Mouse (Mus musculus): ENCODE measurements around the gene Patl2. TPM values are rescaled to one million over a fixed set of nuclear protein-coding genes. Genes with fewer than 3 reads are reported as not detected.

The Patl2 gene
- polyA plus RNA-seq, 1 experiment from 2014 or later = not detected

DNA sequence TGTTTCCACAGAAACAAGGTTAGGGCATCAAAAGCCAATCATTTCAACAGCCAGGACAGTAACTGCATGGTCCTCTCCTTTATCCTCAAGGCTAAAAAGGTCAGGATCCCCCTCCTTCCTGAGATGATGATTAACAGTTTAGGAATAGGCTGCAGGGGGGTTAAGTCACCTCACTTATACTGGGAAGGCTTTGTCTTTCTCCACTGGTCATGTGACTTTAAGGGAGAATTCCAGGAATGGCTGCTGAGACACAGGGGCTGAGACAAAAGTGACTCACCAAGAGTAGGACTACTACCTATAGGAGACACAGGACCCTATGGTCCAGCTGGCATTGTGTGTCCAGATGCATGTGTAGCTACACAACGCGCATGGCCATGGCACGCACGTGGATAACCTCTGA is 58.4 kb downstream of the Patl2 start:
- Histone ChIP-seq H3K36me3 (ENCODE audit: control insufficient read depth, insufficient read depth, low read length) (no peaks in the 10 kb centered on the region), H3K4me2 (ENCODE audit: low read length) (no peak overlapping the region), H3K9ac (ENCODE audit: low read length) (no peak overlapping the region), H3K27ac (replicated peaks in 1 of 2; ENCODE audit: control insufficient read depth in 1 of 2, insufficient read depth in 1 of 2, low read depth in 2 of 2, low read length in 2 of 2) (no peak overlapping the region), H3K4me1 (ENCODE audit: control insufficient read depth in 2 of 2, insufficient read depth in 2 of 2, low read length in 2 of 2) (peaks cover 4 to 7% of the 10 kb centered on the region in 2 experiments; a peak in 3 of 4 replicates), H3K27me3 (ENCODE audit: control insufficient read depth, insufficient read depth, low read length) (no peaks in the 10 kb centered on the region), H3K4me3 (ENCODE audit: control insufficient read depth in 1 of 2, insufficient read depth in 1 of 2, low read depth in 1 of 2, low read length in 2 of 2) (no peak overlapping the region), H3K9me3 (ENCODE audit: control insufficient read depth, low read length) (no peaks in the 10 kb centered on the region)
- no peak for ATAC-seq (ENCODE audit: insufficient number of reproducible peaks, insufficient read depth, low FRiP score, low read depth)
- 90% methylated on average over 4 of the region's 4 CpGs for WGBS

DNA sequence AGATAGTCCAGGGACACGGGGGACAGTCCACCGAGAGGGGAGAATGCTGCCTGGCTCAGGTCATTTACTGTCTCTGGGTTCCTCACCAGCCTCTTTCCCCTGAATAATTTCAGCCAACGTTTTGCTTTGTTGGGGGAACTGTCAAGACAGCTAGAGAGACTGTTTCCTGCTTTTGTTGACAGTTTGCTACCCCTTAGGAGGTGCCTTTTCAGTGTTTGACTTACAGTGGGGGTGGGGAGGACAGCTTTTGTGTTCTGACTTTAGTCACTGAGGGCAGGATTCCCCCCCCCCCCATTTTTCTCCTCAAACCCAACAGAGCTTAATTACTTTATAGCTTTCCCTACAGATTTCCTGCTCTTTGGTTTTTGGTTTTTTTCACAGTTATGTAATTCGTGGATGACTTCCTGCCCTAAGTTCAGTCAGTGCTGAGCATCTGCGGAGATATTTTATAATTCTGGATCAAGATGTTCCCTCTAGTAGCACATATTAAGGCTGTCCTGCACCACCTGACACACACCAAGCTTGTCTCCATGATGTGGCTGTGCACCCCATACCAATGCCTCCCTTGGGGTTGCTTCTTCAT is 59.1 kb downstream of the Patl2 start:
- H3K27ac ChIP-seq (replicated peaks in 1 of 2; ENCODE audit: control insufficient read depth in 1 of 2, insufficient read depth in 1 of 2, low read depth in 2 of 2, low read length in 2 of 2) = no peak overlapping the region
- H3K9ac ChIP-seq (ENCODE audit: low read length) = no peak overlapping the region
- peaks cover 4 to 7% of the 10 kb centered on the region in 2 experiments; a peak in 3 of 4 replicates for H3K4me1 ChIP-seq (ENCODE audit: control insufficient read depth in 2 of 2, insufficient read depth in 2 of 2, low read length in 2 of 2)
- ATAC-seq (ENCODE audit: insufficient number of reproducible peaks, insufficient read depth, low FRiP score, low read depth) = no peak
- WGBS = 57% methylated on average over 5 of the region's 5 CpGs
- no peak overlapping the region for H3K4me3 ChIP-seq (ENCODE audit: control insufficient read depth in 1 of 2, insufficient read depth in 1 of 2, low read depth in 1 of 2, low read length in 2 of 2)
- no peak overlapping the region for H3K4me2 ChIP-seq (ENCODE audit: low read length)
- no peaks in the 10 kb centered on the region for H3K9me3 ChIP-seq (ENCODE audit: control insufficient read depth, low read length)
- H3K36me3 ChIP-seq (ENCODE audit: control insufficient read depth, insufficient read depth, low read length) = no peaks in the 10 kb centered on the region
- H3K27me3 ChIP-seq (ENCODE audit: control insufficient read depth, insufficient read depth, low read length) = no peaks in the 10 kb centered on the region

DNA sequence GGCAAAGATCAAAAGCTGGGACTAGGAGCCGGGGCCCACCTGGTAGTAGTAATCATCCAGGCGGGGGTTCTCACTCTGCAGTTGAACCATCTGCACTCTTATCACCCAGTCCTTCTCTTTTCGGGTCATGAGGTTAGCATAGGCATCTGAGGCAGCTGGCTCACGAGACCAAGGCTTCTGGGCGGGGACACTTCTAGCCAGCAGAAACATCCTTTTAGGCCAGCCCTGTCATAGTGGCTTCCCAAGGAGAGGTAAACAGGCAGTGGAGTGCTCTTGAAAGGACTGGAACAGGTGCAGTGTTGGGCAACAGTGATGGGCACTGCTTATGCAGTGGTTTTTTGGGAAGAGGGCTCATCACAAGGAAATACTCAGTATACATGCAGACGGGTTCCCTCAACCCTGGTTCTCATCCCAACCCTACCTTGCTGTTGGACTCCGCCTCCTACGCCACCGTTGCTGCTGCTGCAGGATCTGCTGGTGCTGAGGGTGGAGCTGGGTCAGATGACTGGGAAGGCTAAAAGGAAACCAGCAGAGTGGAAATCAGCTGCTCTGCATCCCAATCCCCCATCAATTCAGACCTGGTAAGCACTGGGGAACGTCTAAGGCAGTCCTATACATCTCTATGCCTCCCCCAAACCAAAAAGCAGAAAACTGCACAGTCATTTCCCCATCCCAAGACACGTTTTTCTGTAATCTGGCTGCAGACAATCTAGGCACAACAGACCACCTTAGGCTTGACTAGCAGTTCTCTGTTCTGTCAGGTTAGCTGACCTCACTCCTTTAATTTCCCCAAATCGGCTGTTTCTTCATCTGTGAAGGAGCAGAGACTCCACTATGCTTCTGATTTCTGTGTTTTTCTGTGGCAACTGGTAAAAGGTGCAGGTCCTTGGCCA is 60.1 kb downstream of the Patl2 start:
- Histone ChIP-seq H3K36me3 (ENCODE audit: control insufficient read depth, insufficient read depth, low read length) (no peaks in the 10 kb centered on the region), H3K27ac (replicated peaks in 1 of 2; ENCODE audit: control insufficient read depth in 1 of 2, insufficient read depth in 1 of 2, low read depth in 2 of 2, low read length in 2 of 2) (no peak overlapping the region), H3K4me1 (ENCODE audit: control insufficient read depth in 2 of 2, insufficient read depth in 2 of 2, low read length in 2 of 2) (peaks cover 4 to 7% of the 10 kb centered on the region in 2 experiments; a peak in 3 of 4 replicates), H3K9me3 (ENCODE audit: control insufficient read depth, low read length) (no peaks in the 10 kb centered on the region), H3K9ac (ENCODE audit: low read length) (no peak overlapping the region), H3K4me2 (ENCODE audit: low read length) (no peak overlapping the region), H3K27me3 (ENCODE audit: control insufficient read depth, insufficient read depth, low read length) (no peaks in the 10 kb centered on the region), H3K4me3 (ENCODE audit: control insufficient read depth in 1 of 2, insufficient read depth in 1 of 2, low read depth in 1 of 2, low read length in 2 of 2) (no peak overlapping the region)
- WGBS = 39% methylated on average over 12 of the region's 12 CpGs
- no peak for ATAC-seq (ENCODE audit: insufficient number of reproducible peaks, insufficient read depth, low FRiP score, low read depth)

DNA sequence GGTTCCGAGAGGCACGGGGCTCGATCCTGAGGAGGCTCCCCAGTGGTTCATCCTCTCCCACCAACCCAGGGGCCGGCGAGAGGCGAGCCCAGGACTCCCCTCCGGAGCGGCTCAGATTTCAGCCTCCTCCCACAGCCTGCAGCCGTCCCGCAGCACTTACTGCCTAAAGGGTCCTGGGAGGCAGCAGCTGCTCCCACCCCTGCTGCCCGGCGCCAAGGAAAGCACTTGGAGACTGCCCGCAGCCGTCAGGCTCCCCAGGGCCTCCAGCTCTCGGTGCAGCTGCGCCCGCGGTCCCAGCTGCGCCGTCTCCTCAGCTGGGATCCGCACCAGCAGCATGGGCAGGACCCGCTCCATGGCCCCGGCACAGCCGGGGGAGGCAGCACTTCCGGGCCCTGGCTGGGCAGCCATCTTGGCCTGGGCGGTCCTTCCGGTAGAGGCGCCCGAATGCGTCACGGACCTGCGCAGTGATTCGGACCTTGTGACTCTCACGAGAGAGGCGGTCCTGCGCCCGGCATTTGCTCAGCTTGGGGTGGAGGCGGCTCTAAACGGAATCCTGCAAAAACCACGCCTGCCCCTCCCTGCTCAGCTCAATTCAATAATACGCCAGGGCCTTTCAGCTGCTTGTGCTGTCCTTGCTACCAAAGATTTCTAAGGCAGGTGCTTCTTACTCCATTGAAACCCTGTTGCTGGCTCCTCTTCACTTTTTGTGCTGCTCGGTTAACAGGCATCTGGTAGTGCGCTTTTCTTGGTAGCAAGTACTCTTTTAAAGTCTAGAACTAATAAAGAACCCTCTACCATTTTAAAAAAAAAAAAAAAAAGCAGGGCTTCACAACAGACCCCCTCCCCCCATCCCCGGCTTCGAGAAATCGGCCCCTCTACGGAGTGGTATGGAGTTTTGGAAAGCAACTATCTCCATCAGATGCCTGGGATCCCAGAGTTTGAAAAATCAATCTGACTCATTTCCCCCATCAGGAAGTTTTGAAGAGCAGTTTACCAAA is 67.7 kb downstream of the Patl2 start, which contains the start of gene Spg11:
Gene Spg11 (minus strand): TSS at position 426 of the 998 bp plus-strand sequence.
- Histone ChIP-seq H3K4me2 (ENCODE audit: low read length) (peak within 1 kb of the TSS; percentile 67), H3K4me1 (ENCODE audit: control insufficient read depth in 2 of 2, insufficient read depth in 2 of 2, low read length in 2 of 2) (peaks cover 0 to 9% of the 10 kb centered on the region in 2 experiments; a peak in 2 of 4 replicates), H3K9me3 (ENCODE audit: control insufficient read depth, low read length) (no peaks in the 10 kb centered on the region), H3K9ac (ENCODE audit: low read length) (peak within 1 kb of the TSS; percentile 85), H3K4me3 (ENCODE audit: control insufficient read depth in 1 of 2, insufficient read depth in 1 of 2, low read depth in 1 of 2, low read length in 2 of 2) (peak within 1 kb of the TSS; percentile 66 to 80), H3K27ac (replicated peaks in 1 of 2; ENCODE audit: control insufficient read depth in 1 of 2, insufficient read depth in 1 of 2, low read depth in 2 of 2, low read length in 2 of 2) (peak within 1 kb of the TSS; percentile 90 to 96), H3K27me3 (ENCODE audit: control insufficient read depth, insufficient read depth, low read length) (no peaks in the 10 kb centered on the region), H3K36me3 (ENCODE audit: control insufficient read depth, insufficient read depth, low read length) (peaks cover 14% of the 10 kb centered on the region)
- WGBS = under 1% methylated on average over 47 of the region's 47 CpGs
- ATAC-seq (ENCODE audit: insufficient number of reproducible peaks, insufficient read depth, low FRiP score, low read depth) = peak; percentile 99

DNA sequence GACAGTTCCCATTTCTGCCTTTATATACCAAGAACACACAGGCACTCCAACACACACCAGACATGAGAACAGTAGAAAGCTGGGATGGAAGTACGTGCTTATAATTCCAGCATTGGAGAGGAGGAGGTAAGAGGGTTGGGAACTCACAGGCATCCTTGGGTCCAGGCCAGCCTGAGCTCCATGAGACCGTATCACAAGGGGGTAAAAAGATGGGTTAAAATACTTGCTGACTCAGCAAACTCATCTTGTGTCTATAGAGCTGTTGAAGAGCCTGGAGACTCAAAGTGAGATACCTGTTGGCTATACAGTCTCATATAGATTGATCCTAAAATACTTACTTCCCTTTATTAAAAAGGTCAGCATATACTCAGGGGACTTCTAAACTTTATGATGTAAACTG is 69.1 kb downstream of the Patl2 start:
- peaks cover 0 to 9% of the 10 kb centered on the region in 2 experiments; a peak in 2 of 4 replicates for H3K4me1 ChIP-seq (ENCODE audit: control insufficient read depth in 2 of 2, insufficient read depth in 2 of 2, low read length in 2 of 2)
- no peaks in the 10 kb centered on the region for H3K9me3 ChIP-seq (ENCODE audit: control insufficient read depth, low read length)
- no peak overlapping the region for H3K9ac ChIP-seq (ENCODE audit: low read length)
- peak overlapping the region; percentile 67; the same call in 1 of the 2 replicates for H3K4me2 ChIP-seq (ENCODE audit: low read length)
- peaks cover 21% of the 10 kb centered on the region for H3K36me3 ChIP-seq (ENCODE audit: control insufficient read depth, insufficient read depth, low read length)
- ATAC-seq (ENCODE audit: insufficient number of reproducible peaks, insufficient read depth, low FRiP score, low read depth) = no peak
- H3K27ac ChIP-seq (replicated peaks in 1 of 2; ENCODE audit: control insufficient read depth in 1 of 2, insufficient read depth in 1 of 2, low read depth in 2 of 2, low read length in 2 of 2) = no peak overlapping the region
- H3K27me3 ChIP-seq (ENCODE audit: control insufficient read depth, insufficient read depth, low read length) = no peaks in the 10 kb centered on the region
- WGBS = 94% methylated on average over 2 of the region's 2 CpGs
- no peak overlapping the region for H3K4me3 ChIP-seq (ENCODE audit: control insufficient read depth in 1 of 2, insufficient read depth in 1 of 2, low read depth in 1 of 2, low read length in 2 of 2)

DNA sequence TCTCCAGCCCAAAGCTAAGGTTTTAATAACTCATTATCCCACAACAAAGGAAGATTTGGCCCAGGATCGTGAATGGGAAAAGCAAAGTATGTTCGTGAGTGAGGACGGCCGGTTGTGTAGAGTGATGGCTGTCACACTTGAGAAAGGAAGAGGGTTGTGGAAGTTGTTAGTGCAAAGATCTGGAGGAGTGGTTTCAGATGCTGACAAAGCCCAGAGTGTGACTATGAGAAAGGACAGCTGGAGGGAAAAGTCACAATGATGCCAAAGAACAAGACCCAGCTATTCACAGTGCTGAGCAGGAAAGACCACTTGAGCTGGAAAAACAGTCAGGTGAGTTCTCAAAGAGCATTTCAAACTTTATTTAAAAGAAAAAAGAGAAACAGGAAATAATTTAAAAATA is 76.3 kb downstream of the Patl2 start:
- H3K4me3 ChIP-seq (ENCODE audit: control insufficient read depth in 1 of 2, insufficient read depth in 1 of 2, low read depth in 1 of 2, low read length in 2 of 2) = no peak overlapping the region
- no peaks in the 10 kb centered on the region for H3K4me1 ChIP-seq (ENCODE audit: control insufficient read depth in 2 of 2, insufficient read depth in 2 of 2, low read length in 2 of 2)
- no peak overlapping the region for H3K27ac ChIP-seq (replicated peaks in 1 of 2; ENCODE audit: control insufficient read depth in 1 of 2, insufficient read depth in 1 of 2, low read depth in 2 of 2, low read length in 2 of 2)
- no peak overlapping the region for H3K9ac ChIP-seq (ENCODE audit: low read length)
- H3K9me3 ChIP-seq (ENCODE audit: control insufficient read depth, low read length) = no peaks in the 10 kb centered on the region
- no peak overlapping the region for H3K4me2 ChIP-seq (ENCODE audit: low read length)
- WGBS = 59% methylated on average over 4 of the region's 4 CpGs
- no peak for ATAC-seq (ENCODE audit: insufficient number of reproducible peaks, insufficient read depth, low FRiP score, low read depth)
- H3K27me3 ChIP-seq (ENCODE audit: control insufficient read depth, insufficient read depth, low read length) = no peaks in the 10 kb centered on the region
- H3K36me3 ChIP-seq (ENCODE audit: control insufficient read depth, insufficient read depth, low read length) = peaks cover 63% of the 10 kb centered on the region

DNA sequence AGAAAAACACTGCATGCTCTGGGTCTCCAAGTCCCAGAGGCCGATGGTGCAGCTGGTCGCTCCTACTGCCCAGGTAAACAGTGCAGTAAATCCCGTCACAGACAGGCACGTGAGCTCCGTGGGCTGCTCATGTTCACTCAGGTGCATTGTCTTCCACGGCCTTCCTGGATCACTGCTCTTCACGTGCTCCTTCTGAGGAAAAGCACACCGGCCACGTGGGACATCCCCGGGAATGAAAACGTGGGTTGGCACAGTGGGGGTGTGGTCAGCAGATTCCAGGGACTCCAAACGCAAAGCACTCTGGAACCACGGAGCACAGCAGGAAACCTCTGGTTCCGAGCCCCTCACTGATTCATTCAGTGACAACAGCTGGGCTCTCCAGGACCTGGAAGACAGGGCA is 77.9 kb downstream of the Patl2 start:
- 81% methylated on average over 14 of the region's 14 CpGs for WGBS
- Histone ChIP-seq H3K4me2 (ENCODE audit: low read length) (no peak overlapping the region), H3K4me1 (ENCODE audit: control insufficient read depth in 2 of 2, insufficient read depth in 2 of 2, low read length in 2 of 2) (no peaks in the 10 kb centered on the region), H3K36me3 (ENCODE audit: control insufficient read depth, insufficient read depth, low read length) (peaks cover 57% of the 10 kb centered on the region), H3K27me3 (ENCODE audit: control insufficient read depth, insufficient read depth, low read length) (no peaks in the 10 kb centered on the region), H3K4me3 (ENCODE audit: control insufficient read depth in 1 of 2, insufficient read depth in 1 of 2, low read depth in 1 of 2, low read length in 2 of 2) (no peak overlapping the region), H3K27ac (replicated peaks in 1 of 2; ENCODE audit: control insufficient read depth in 1 of 2, insufficient read depth in 1 of 2, low read depth in 2 of 2, low read length in 2 of 2) (no peak overlapping the region), H3K9ac (ENCODE audit: low read length) (no peak overlapping the region), H3K9me3 (ENCODE audit: control insufficient read depth, low read length) (no peaks in the 10 kb centered on the region)
- no peak for ATAC-seq (ENCODE audit: insufficient number of reproducible peaks, insufficient read depth, low FRiP score, low read depth)

Measured in heart, embryonic 14.5 days (tissue).